Mouse (Mus musculus) kidney, adult 9 months (tissue): Measurements from ENCODE around the gene Gm9887.
A peak's percentile ranks its signal among the peaks of the same experiment; 100 is the strongest.

Experiments
- DNase-seq: peaks from one replicate; pipeline ENCODE4 v3.0.0; 2022

Gm9887 gene

DNA sequence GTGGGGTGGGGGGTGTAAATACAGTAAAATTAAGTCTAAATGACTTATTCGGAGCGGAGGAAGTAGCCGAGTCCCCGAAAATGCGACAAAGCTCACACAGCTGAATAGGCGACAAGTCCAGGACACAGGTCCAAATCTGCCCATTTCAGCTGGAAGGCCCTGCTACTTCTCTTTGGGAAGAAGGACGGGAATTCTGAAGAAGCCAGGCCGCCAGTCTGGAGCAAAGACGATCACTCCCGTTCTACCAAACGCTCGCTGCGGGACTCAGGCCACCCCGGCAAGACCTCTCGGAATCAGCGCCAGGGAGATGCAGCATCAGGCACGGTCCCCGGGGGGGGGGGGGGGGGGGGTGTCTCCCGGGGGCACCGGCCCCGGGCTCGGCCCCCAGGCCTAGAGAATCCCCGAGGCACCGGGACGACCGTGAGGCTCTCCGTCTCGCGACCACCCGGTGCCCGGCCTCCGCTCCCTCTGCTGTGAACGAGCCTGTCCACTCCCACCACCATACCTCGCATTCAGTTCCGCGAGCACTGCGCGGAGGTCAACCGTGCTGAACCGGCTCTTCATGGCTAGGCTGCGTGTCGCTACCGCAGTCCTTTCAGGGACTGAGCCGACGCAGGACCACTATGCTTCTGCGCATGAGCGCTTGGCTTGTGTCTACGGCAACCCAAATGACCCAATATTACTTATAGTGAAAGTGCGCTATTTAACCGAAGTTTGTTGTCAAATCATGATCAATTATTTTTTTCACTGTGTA is 15.5 kb downstream of the Gm9887 start, which contains the start of gene Nemf:
Nemf (minus strand) TSS at position 620 of the 754 bp plus-strand sequence.
- peak; percentile 94 for DNase-seq

DNA sequence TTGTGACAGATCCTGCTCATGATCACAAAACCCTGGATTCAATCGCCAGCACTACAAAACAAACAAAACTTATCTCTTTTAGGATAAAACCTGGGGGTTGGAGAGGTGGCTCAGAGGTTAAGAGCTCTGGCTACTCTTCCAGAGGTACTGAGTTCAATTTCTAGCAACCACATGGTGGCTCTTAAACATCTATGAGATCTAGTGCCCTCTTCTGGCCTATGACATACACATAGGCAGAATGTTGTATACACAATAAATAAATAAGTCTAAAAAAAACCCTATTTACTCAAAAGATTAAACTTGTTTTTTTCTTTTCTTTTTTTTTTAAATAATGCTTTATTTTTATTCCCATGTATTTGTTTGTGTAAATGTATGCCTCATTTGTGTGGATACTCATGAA is 20.6 kb downstream of the Gm9887 start:
- no peak for DNase-seq

DNA sequence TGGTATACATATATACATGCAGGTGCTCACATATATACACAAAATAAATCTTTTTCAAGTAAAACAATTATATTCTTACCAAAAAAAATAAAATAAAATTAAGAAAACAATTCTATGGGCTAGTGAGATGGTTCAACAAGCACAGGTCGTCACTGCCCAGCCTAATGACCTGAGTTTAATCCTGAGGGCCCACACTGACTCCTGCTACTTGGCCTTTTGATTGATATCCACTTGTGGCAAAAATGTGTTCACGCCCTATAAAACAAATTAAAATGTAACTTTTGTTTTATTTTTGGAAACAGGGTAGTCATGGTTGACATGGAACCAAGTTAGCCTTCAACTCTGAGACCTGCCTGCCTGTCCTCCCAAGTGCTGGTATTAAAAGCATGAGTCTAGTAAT is 22.3 kb downstream of the Gm9887 start:
- peak; percentile 54 for DNase-seq

DNA sequence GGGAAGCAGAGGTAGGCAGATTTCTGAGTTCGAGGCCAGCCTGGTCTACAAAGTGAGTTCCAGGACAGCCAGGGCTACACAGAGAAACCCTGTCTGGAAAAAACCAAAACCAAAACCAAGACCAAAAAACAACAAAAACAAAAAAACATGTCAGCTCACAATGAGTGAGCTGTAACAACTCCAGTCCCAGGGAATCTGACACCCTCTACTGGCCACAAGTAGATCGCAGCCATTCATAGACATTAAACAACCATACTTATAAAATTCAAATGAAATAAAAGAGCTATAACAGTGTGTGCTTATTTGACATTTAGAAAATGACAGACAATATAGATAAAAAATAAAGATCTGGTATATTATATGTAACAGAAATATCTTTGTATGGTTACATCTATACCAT is 38.7 kb downstream of the Gm9887 start:
- DNase-seq = peak; percentile 36

DNA sequence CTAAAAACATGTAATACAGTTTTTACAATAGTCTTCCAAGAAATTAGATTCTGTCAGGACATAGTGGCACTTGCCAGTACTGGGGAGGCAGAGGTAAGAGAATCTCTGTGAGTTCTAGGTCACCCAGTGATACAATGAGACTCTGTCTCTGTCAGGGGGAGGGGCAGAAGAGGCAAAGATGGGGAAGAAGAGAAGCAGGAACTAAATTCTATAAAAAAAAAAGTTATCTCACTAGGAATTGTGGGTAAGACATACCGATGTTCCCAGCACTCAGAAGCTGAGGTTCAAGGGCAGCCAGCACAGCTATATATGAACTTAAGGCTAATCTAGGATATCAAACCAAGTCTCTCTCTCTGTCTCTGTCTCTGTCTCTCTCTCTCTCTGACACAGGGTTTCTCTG is 40.1 kb downstream of the Gm9887 start:
- no peak for DNase-seq

DNA sequence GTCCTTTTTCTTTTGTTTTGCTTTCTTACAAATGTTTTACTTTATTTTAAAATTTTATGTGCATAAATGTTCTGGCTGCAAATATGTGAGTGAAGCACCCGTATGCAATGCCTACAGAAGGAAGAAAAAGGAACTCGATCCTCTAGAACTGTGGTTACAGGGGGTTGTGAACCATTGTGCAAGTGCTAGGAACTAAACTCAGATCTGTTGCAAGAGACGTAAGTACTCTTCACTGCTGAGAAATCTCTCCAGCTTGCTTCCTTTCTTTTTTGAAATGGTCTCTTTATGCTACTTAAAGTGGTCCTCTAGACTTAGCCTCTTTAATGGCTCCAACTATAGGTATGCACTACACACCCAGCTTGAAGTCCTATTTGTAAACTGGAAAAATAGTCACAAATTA is 41.1 kb downstream of the Gm9887 start:
- no peak for DNase-seq
